Mouse (Mus musculus): ENCODE measurements around the gene Taf11. TPM values are rescaled to one million over a fixed set of nuclear protein-coding genes. Genes with fewer than 3 reads are reported as not detected.
A peak's percentile ranks its signal among the peaks of the same experiment; 100 is the strongest.

Gene Taf11
- total RNA-seq, 2 experiments from 2014 or later, result 19.9 to 23.3 TPM

DNA sequence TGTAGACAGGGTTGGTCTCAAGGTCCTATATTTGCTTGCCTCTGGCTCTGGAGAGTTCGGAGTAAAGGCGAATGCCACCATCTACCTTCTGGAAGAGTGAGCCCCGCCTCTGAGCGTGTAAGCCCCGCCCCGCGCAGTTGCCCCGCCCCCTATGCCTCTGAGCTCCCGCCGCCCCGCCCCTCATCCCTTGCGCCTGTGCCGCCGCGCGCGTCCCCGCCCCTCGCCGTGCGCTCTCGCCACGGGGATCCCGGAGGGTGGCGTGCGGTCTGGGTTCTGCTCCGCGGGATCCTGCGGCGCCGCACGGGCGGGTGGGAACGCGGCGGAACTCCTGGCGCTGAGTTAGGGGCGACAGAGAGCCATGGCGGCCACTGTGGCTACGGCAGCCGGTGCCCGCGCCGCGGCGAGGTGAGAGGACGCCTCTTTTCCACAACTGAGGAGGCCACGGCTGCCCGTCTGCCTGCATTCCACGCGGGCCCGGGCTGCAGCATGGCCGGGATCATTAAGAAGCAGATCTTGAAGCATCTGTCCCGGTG lies 53.3 kb downstream of the Taf11 start, which contains the start of gene Uhrf1bp1:
Gene Uhrf1bp1 (plus strand): TSS at position 177 of the 533 bp plus-strand sequence.
- DNase-seq, result peak; percentile 85

Other genes with a start within 250 kb of the Taf11 start
- gene Spdef, start 180.9 kb downstream of the Taf11 start, total RNA-seq (2021), result under 1 TPM; 0.26 to 0.43 TPM
- 10 to 100 TPM; 76.7 to 78.6 TPM for gene D17Wsu92e, start 89.2 kb downstream of the Taf11 start, total RNA-seq (2021)
- 10 to 100 TPM; 93.1 to 94.1 TPM for gene Snrpc, start 71.7 kb downstream of the Taf11 start, total RNA-seq (2021)
- 10 to 100 TPM; 15.0 to 20.4 TPM for gene Uhrf1bp1, start 53.4 kb downstream of the Taf11 start, total RNA-seq (2021)
- gene Anks1, start 538 bp downstream of the Taf11 start, total RNA-seq (2021), result 10 to 100 TPM; 22.6 to 27.6 TPM
- not detected for gene Tcp11, start 170.8 kb upstream of the Taf11 start, total RNA-seq (2021)
- gene Scube3, start 232.3 kb upstream of the Taf11 start, total RNA-seq (2021), result under 1 TPM; 0.56 to 0.63 TPM

Data from gastrocnemius, postnatal 10 days (tissue).